Mouse (Mus musculus) cerebellum, adult 2 months (tissue): ENCODE data around the gene Scn1b.

Experiments used
- CTCF ChIP-seq: fragments of 200-500 bp; IDR thresholded peaks from 2 replicates; pipeline ENCODE4 v1.5.1; 2011; ENCODE audit warnings: low read depth, mild to moderate bottlenecking, control low read depth, low read length, moderate library complexity, borderline replicate concordance; ENCODE audit not compliant: insufficient read depth
- POLR2A ChIP-seq: fragments of 200-500 bp; IDR thresholded peaks from 2 replicates; pipeline ENCODE4 v1.6.1; 2011; ENCODE audit warnings: low read length, control low read depth, borderline replicate concordance; ENCODE audit not compliant: insufficient read depth

GRCm38 (mm10) chr7:31168412-31168811, 41.6 kb upstream of the Scn1b start:
- TF ChIP-seq CTCF = no peak
- no peak for TF ChIP-seq POLR2A
